Mouse (Mus musculus): Measurements from ENCODE around the gene Adgrg1.
"Not testable (repeated sequence)": the region's sequence is repeated elsewhere in the genome, so short reads cannot be mapped to it uniquely, and the experiment has no call there.

Gene Adgrg1

DNA sequence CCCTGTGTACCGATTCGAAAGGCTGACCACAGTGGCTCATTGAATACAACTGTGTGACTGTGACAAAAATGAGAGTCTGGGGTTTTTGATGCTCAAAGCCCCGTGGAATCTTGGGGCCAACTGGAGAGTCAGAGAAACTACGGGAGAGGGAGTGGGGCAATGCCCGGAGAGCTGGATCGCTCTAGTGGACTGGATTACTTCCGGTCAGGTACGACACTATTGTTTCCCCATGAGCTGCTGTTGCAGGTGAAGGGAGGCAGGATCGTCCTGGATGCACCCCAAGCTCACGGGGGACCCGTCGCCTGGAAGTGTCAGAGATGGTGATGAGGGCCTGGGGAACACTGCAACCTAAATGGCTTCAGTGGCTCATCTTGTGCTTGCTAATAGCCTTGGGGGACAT lies 21.5 kb downstream of the Adgrg1 start:
- DNase-seq (ENCODE audit: low spot score) = no peak

DNA sequence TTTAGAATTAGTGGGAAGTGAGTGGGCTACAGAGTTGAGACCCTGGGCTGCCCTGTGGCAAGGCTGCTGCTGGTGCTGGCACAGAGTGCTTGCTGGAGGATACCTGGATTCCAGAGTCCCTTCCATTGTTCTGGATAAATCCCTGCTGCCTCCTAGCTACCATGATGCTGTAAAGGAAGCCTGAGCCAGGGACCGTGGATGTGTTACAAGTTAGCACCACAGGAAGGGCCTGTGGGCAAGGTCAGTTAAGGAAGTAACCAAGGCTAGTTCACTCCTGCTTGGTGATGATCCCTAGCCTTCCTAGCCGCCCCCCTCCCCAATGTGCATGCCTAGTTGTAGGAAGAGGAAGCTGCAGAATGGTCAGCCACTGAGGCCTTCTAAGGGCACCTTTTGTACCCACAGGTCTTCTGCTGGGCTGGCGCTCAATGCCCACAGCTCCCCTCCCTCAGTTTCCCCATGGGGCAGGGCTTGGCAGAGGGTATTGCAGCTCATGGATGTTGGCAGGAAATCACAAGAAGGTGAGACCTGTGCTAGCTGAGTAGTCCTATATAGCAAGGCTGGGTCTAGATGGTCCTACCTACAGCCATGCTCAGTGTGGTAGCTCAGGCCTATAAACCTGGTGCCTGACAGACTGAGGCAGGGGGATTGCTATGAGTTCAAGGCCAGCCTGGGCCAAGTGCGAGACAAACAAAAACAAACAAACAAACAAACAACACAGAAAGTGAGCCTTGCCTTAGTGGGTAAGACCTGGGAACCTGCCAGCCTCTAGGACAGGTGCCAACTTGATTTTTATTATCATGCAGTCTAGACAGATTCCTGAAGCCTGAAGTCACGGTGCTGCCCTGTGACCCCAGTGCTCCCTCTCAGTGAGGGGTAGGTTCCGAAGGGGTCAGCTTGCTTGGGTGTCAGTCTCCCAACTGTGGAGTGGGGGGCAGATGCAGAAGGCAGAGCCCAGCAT lies 22.6 kb downstream of the Adgrg1 start:
- DNase-seq (ENCODE audit: low spot score) = peak; percentile 37

DNA sequence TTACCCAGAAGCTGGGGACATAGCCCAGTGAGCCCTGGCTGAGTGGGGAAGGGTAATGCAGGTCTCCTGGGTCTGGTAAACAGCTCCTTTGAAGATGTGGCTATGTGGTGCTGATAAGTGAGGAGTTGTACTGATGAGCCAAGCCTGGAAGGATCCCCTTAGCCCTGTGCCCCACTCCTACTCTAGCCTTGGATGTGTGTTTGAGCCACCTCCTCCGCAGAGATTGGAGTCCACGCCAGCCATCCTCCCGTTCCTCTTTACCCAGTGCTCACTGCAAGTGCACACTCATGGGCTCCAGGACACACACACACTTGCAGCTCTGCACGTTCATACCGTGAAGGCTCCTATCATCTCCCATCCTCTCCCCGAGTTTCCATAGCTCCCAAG lies 23.3 kb downstream of the Adgrg1 start:
- peak; percentile 70 for DNase-seq (ENCODE audit: low spot score)

DNA sequence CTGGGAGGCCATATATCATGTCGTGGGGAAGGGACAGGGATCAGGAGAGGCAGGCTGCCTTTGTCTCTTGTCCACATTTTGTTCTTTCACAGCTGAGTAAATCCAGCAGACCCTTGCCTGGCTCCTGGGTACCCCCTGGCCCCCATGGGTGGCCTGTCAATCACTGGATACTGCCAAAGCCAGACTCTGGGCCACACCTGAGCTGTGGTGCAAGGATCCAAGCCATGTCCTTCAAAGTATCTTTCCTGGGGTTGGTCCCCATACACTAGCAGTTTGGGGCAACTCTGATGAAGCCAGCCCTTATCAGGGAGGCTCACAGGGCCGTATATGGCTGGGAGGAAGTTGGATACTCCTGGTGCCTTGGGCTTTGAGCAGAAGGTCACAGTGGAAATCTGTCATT lies 23.9 kb downstream of the Adgrg1 start:
- no peak for DNase-seq (ENCODE audit: low spot score)

DNA sequence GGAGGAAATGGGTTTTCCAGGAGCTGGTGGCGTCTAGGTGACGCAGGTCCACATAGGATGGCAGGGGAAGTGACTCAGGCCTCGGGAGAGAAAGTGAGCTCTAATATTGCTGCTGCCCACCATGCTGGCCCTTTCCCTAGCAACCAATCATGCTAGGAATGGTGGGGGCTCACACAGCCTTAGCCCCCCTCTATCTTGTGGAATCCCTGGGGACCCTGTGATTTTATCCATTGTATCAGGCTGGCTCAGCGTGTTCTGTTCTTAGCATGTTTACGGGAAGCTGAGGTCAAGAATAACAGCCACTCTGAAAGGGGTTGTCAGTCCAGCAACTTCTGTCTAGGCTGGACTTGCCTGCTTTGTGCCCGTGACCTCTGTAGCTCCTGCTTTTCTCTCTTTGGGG lies 24.5 kb downstream of the Adgrg1 start:
- no peak for DNase-seq (ENCODE audit: low spot score)

DNA sequence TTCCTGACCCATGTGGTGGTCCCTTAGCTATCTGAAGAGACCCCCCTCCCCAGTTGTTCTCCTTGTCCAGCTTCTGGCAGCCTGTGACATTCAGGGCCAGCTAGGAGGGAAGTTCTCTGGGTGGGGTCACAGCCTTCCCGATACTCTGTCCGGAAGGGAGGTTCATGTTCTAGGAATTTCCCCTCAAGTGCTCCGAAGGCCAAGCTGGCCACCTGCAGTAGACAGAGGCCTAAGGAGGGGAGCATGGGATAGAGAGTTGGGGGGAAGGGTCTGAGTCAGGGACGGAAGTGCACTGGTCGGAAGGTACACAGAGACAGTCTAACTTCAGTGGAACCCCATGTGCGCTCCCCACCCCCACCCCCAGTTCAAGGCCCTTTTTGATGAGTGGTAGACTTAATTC lies 25.4 kb downstream of the Adgrg1 start:
- DNase-seq (ENCODE audit: low spot score) = no peak

DNA sequence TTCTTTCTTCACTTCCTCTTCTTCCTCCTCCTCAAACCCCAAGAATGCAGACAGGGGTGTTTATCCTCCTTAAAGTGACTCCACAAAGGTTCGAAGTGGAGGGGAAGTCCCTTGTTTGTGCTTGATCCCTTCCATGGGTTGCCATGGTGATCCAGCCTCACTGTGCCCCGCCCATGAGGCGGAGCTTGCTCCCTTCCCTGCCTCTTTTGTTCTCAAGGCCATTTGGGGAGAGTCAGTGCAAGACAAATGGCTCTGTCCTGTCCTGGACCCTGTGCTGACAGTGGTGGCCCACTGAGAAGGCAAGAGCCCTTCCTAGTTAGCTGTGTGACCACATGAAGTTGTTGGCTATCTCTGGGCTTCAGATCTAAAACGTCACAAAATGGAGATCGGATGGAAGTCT lies 26.1 kb downstream of the Adgrg1 start:
- DNase-seq (ENCODE audit: low spot score) = peak; percentile 51

DNA sequence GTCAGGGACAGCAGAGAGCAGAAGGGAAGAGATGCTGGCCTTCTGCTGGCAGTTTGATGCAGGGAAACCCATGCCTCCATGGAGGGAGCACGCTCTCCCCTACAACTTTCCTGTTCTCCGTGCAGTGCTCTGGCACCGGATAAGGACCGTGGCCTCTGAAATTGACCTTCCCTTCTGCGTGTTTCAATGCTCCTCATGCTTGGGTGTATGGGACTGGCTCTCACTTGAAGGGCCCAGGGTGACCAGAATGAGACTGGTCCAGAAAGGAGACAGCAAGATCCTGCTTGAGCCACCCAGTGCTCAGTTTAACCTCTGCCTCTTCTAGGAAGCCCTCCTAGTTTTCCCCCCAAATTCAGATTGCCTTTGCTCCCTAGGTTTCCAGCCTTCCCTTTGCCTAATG lies 26.6 kb downstream of the Adgrg1 start:
- no peak for DNase-seq (ENCODE audit: low spot score)

DNA sequence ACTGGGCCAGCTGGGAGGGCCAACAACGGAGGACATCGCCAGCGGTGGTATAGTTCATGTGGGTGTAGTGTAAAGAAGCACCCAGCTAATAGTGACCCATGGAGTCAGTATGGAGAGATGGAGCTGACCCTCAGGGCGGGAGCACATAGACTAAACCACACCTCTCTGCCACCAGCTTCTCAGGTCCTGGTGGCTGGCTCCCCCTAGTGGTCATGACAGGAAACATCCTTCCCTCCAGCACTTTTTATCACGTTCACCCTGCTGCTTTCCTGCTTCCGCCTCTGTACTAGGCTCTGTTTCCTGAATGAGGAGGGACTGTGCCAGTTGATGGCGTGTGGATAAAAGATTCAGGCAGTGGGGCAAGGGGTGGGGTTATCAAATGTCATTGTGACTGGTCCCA lies 27.1 kb downstream of the Adgrg1 start:
- DNase-seq (ENCODE audit: low spot score) = peak; percentile 66

DNA sequence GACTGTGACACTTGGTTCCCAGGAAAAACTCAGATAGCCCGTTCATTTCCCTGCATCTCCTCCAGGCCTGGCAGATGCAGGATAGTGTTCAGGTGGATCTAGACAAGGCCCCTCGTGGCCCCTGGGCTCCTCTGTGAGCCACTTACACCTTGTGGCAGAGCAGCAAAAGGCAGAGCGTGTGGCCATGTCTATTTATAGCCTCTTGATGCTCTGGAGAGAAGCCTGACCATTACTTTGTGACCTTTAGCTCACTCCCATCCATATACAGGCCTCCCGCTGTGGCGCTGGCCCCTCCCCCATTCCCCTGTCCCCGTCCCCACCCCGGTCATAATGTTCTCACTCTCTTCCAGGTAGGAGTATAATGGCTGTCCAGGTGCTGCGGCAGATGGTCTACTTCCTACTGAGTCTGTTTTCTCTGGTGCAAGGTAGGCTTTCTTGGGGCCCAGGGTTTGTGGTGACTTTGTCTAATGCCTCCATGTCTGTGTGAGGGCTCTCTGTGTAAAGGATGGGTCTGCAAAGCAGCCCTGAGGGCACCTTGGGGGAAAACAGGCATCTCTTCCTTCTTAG lies 27.6 kb downstream of the Adgrg1 start:
- no peak for DNase-seq (ENCODE audit: low spot score)

DNA sequence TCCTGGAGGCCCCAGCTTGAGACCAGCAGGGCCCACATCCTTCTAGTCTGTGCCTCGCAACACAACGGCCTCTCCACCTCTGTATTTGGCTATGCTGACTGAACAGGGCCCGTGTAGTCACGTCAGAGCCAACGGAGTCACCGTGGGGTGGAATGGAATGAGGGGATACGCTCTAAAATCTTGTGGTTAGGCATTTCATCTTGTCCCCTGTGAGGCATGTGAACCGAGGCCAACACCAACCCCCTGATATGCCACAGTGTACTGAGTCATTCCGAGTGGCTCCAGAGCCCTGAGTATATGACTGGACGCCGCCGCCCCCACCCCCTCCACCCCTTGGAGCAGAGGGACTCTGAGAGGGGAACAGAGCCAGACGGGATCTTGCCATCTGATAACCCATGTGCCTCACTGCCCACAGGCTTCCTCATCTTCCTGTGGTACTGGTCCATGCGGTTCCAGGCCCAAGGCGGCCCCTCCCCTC lies 37.9 kb downstream of the Adgrg1 start:
- no peak for DNase-seq (ENCODE audit: low spot score)

DNA sequence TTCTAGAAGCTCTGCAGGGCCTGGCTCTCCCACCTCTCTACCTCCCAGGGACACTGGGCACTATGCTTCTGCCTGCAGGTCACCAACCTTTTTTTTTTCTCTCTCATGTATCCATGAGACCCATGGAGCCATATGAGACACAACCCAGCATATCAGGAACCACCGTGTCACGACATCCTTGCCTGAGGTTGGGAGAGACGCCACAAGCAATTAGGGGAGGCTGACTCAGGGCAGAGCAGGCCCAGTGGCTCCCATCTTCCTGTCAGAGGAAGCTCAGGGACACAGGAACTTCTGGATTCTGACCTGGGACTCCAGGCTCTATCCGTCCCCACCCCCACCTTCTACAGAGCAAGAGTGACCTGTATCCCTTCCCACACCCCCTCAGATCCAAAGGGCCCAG lies 41.3 kb downstream of the Adgrg1 start:
- no peak for DNase-seq (ENCODE audit: low spot score)

DNA sequence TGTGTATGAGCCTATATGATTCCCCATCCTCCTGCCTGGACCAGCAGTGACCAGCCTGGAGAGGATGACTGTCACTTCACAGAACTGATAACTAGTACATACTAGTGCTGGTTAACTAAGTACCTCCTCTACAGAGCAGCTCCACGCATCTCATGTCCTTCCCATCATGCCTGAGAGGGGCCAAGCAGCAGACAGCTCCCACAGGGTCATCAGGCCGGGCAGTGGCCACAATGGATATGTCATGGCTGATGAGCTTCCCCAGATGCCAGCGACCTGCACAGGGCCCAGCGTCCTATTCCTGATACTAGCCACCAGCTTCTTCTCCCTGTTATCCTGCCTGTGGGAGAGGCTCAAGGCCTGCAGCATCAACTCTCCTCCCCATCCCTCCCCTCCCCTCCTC lies 42.1 kb downstream of the Adgrg1 start:
- DNase-seq (ENCODE audit: low spot score) = no peak

DNA sequence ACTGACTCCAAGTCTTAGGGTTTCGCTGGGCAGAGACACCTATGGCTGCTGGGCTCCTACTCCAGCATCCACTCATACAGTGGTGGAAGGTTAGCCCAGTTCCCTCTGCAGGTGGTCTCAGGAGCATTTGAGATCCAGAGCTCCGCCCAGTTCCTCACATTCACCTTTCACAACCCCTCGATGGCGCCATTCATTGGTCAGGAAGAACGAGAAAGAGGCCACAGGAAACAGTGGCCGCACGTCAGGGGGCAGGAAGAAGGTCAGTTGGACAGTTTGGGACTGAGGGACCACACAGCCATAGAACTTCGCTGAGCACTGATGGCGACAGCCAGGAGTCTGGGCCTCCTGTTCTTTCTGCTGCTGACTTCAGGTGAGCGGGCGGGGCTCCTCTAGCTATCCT lies 42.9 kb downstream of the Adgrg1 start, which contains the start of gene Adgrg3:
Adgrg3 (plus strand) TSS at position 242 of the 400 bp plus-strand sequence.
- DNase-seq (ENCODE audit: low spot score) = no peak

DNA sequence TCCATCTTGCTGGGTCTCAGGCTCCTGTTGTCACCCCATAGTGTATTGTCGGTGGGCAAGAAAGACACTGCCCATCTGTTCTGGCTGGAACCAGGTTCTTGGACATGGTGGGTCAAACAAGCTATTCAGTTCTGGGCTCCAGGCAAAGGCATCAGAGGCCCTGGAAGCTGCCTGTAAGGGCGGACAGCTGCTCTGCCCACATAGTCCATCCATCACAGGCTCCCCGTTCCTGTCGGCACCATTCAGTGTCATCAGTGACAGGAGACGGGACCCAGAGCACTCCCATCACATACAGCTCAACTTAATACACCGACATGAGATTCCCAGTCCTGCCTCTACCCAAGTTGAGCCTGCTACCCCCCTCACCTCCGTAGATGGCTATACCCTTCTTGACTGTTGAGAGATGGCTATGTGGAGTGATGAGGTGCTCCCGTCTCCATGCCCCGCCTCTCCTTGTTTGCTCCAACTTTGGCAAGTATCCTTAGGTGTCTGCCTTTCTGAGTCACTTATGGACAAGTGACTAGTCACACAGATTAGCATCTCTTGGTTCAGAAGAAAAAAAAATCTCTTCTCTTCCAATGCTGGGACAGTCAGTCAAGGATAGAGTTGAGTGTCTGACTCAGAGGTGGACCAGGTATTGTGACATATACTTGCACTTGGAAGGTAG lies 43.6 kb downstream of the Adgrg1 start:
- DNase-seq (ENCODE audit: low spot score) = no peak

DNA sequence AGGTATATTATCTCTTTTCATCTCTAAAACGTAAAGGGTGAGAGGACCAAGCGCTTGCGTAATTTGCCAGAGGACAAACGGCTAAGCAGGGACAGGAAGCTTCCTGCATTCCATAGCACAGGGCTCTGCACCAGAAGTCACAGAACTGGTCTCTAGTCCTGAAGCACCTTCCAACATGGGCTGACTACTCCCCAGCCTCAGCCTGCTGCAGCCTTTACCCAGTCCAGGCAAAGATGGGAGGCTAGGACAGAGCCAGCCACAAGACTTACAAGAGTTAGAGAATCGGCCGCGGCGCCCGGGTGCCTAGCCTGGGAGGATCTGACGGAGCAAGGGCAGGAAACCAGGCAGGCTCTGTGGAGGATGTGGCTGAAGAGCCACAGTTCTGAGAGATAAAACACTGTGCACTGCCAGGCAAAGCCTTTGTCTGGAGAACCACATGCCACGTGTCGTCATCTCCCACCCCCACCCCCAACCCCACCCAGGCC lies 45.8 kb downstream of the Adgrg1 start:
- no peak for DNase-seq (ENCODE audit: low spot score)

DNA sequence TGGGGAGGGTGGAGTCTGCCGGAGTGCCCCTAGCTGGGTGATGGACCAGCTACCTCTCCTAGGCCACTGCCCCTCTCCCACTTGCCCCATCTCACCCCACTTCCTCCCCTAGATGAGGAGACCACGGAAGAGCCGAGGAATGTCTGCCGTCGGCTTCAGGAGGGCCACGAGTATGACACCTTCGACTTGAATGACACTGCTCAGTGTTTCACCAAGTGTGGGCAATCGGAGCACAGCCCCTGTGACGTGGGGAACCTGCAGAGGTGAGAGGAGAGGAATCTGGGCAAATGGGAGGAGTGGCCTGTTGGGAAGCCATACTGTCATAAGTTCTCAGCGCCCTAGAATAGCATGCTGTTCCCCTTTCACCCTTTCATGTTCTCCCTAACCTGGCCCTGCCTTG lies 46.3 kb downstream of the Adgrg1 start:
- DNase-seq (ENCODE audit: low spot score) = no peak

DNA sequence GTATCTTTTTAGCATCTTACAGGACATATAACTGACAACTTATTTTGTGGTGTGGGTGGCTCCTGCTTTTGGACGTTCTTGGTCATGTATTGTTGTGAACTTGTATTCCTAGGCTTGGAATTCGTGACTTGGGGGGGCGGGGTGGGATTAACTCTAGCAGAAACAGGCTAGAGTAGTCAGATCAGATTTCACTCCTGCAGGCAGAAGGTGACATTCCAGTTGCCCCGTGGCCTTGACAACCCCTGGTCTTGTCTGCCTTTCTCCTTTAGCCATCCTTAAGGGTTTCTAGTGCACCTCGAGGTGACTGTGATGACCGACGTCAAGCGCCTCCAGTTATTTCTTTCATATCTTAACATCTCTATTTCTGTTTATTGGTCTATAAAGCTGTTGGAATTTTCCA lies 48.6 kb downstream of the Adgrg1 start:
- no peak for DNase-seq (ENCODE audit: low spot score)

DNA sequence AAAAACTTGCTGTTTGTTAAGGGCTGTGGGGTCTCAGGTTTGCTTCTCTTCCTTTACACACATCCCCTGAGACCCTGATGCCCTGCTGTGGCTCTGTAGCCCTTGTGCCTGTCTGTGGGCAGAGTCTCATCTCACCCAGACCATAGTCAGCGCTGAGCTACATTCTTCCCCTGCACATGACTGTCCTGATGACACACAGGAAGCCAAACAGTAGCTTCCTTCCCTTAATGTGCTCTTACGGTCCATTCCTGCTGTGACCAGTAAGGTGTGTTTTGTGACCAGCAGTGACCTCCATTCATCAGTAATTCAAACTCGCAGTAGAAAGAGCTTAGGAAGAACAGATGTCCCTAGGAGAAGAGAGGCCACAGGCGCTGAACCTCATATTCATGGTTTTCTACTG lies 49.8 kb downstream of the Adgrg1 start:
- DNase-seq (ENCODE audit: low spot score) = no peak

DNA sequence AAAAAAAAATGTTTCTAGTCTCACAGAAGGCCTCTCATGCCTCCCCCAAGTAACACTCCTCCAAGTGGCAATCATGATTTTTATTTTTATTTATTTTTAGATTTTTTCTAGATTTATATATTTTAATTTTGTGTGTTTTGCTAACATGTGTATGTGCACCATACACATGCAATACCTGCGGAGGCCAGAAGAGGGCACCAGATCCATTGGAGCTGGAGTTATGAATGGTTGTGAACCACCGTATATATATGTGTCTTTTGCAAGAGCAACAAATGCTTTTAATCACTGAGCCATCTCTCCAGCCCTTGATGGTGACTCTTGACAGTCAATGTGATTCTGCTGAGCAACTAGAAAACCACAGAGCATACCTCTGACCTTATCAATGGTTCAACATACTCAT lies 50.9 kb downstream of the Adgrg1 start:
- peak; percentile 29 for DNase-seq (ENCODE audit: low spot score)

DNA sequence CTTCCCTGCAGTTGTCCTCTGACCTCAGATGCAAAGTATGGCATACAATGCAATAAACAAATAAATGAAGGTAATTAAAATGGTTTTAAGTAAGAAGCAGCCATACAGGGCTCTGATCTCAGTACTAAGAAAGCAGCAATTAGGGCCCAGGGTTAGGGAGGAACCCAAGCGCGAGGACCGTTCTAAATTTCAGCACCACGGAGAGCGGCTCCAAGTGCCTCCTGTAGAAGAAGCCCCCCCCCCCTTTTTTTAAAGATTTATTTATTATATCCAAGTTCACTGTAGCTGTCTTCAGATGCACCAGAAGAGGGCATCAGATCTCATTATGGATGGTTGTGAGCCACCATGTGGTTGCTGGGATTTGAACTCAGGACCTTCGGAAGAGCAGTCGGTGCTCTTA lies 53.8 kb downstream of the Adgrg1 start:
- not testable (repeated sequence) for DNase-seq (ENCODE audit: low spot score)

DNA sequence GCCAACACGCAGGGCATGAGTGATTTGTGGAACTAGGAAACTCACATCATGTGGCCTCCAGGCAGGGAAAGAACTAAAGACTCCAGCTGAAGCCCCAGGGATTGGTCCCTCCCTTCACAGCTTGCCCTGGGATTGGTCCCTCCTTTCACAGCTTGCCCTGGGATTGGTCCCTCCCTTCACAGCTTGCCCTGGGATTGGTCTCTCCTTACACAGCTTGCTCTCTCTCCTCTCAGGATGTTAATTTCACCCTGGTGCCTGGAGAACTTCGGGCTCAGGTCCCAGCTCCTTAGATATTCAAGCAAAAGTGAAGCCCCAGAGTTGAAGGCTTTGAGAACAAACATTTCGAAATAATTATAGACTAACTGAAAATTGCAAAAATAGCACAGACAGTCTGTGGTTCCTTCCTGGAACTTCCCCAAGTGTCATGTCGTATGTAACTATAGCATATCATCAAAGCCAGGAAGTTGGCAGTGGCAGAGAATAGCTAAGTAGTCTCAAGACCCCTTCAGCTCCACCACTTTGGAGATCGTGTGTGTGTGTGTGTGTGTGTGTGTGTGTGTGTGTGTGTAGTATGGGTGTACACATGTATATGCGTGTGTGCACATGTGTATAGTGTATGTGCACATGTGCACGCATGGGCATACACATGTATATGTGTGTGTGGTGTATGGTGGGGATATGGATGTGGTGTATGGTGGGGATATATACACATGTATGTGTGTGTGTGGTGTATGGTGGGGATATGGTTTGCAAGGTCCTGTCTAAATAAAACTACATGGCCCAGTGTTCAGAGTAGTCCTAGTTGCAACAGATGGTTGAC lies 62.8 kb downstream of the Adgrg1 start:
- DNase-seq (ENCODE audit: low spot score) = peak; percentile 42

Data from testis, postnatal 14 days (tissue).